Mouse (Mus musculus): ENCODE data around the gene Fam166a. TPM values are rescaled to one million over a fixed set of nuclear protein-coding genes. Genes with fewer than 3 reads are reported as not detected.

The Fam166a gene
- total and polyA plus RNA-seq, 2 experiments from 2014 or later: not detected

GRCm38 (mm10) chr2:25180973-25181890 is 37.3 kb upstream of the Fam166a start:
- peaks cover 37% of the 10 kb centered on the region for H3K4me1 ChIP-seq (ENCODE audit: control insufficient read depth, insufficient read depth)
- WGBS: under 1% methylated on average over 96 of the region's 100 CpGs
- no peak for DNase-seq (ENCODE audit: low spot score)

GRCm38 (mm10) chr2:25181891-25182397 is 36.6 kb upstream of the Fam166a start:
- Histone ChIP-seq H3K9ac (replicated peaks; ENCODE audit: low read depth, low read length) (peak overlapping the region; percentile 62), H3K36me3 (replicated peaks; ENCODE audit: control insufficient read depth, insufficient read depth, low read length) (no peaks in the 10 kb centered on the region), H3K27me3 (ENCODE audit: control insufficient read depth, insufficient read depth, low read length) (0 out of 2 replicates have a peak, but pooled peaks cover 6% of the 10 kb centered on the region), H3K9me3 (replicated peaks; ENCODE audit: control insufficient read depth, low read length) (no peaks in the 10 kb centered on the region), H3K4me1 (ENCODE audit: control insufficient read depth, insufficient read depth) (peaks cover 30% of the 10 kb centered on the region), H3K4me2 (ENCODE audit: low read depth, low read length) (peak overlapping the region; percentile 82), H3K27ac (ENCODE audit: low read depth) (peak overlapping the region; percentile 86), H3K4me3 (ENCODE audit: low read depth, low read length) (peak overlapping the region; percentile 62)
- ATAC-seq (ENCODE audit: insufficient read depth, low read depth) (no peak), DNase-seq (ENCODE audit: low spot score) (no peak)
- no peak for TF ChIP-seq CTCF (IDR thresholded peaks at IDR 0.05; ENCODE audit: low read depth)
- TF ChIP-seq EP300 (IDR thresholded peaks at IDR 0.05; ENCODE audit: low read depth): no peak
- 1% methylated on average over 17 of the region's 17 CpGs for WGBS

More at GRCm38 (mm10) chr2:25180973-25181890, 37.3 kb upstream of the Fam166a start:
- Histone ChIP-seq H3K9ac (replicated peaks; ENCODE audit: low read depth, low read length) (peak overlapping the region; percentile 62), H3K27me3 (ENCODE audit: control insufficient read depth, insufficient read depth, low read length) (0 out of 2 replicates have a peak, but pooled peaks cover 6% of the 10 kb centered on the region), H3K36me3 (replicated peaks; ENCODE audit: control insufficient read depth, insufficient read depth, low read length) (no peaks in the 10 kb centered on the region), H3K4me2 (ENCODE audit: low read depth, low read length) (peak overlapping the region; percentile 82), H3K9me3 (replicated peaks; ENCODE audit: control insufficient read depth, low read length) (no peaks in the 10 kb centered on the region), H3K27ac (ENCODE audit: low read depth) (peak overlapping the region; percentile 86), H3K4me3 (ENCODE audit: low read depth, low read length) (peak overlapping the region; percentile 62)
- ATAC-seq (ENCODE audit: insufficient read depth, low read depth): peak; percentile 37
- TF ChIP-seq EP300 (IDR thresholded peaks at IDR 0.05; ENCODE audit: low read depth): no peak
- TF ChIP-seq CTCF (IDR thresholded peaks at IDR 0.05; ENCODE audit: low read depth): no peak

DNA sequence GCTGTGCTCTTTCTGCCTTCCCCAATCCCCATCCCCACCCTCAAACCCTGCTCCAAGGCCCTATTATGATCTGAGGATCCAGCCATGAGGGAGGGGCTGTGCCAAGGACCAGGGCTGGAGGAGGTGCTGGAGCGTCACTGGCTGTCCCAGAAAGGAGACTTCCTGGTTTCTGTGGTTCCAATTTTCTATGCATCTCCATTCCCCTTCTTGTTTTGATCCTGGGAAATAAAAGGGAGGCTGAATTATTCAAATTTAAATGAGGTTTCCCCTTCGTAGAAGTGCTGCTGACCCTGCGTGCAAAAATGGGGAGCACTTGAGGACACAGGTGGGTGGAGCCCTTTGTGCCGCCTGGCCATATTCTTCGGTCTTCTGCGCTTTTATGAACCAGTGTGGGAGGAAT is 35.9 kb upstream of the Fam166a start:
- no peaks in the 10 kb centered on the region for H3K36me3 ChIP-seq (replicated peaks; ENCODE audit: control insufficient read depth, insufficient read depth, low read length)
- ATAC-seq (ENCODE audit: insufficient read depth, low read depth) (no peak), DNase-seq (ENCODE audit: low spot score) (no peak)
- H3K27ac ChIP-seq (ENCODE audit: low read depth): no peak overlapping the region
- H3K9me3 ChIP-seq (replicated peaks; ENCODE audit: control insufficient read depth, low read length): no peaks in the 10 kb centered on the region
- H3K9ac ChIP-seq (replicated peaks; ENCODE audit: low read depth, low read length): peak overlapping the region; percentile 31; the same call in 1 of the 2 replicates
- peaks cover 24% of the 10 kb centered on the region for H3K4me1 ChIP-seq (ENCODE audit: control insufficient read depth, insufficient read depth)
- H3K4me3 ChIP-seq (ENCODE audit: low read depth, low read length): peak overlapping the region; percentile 62
- 0 out of 2 replicates have a peak, but pooled peaks cover 6% of the 10 kb centered on the region for H3K27me3 ChIP-seq (ENCODE audit: control insufficient read depth, insufficient read depth, low read length)
- WGBS: 25% methylated on average over 6 of the region's 6 CpGs
- H3K4me2 ChIP-seq (ENCODE audit: low read depth, low read length): peak overlapping the region; percentile 82
- no peak for TF ChIP-seq CTCF (IDR thresholded peaks at IDR 0.05; ENCODE audit: low read depth)
- no peak for TF ChIP-seq EP300 (IDR thresholded peaks at IDR 0.05; ENCODE audit: low read depth)

- no peak for TF ChIP-seq EP300 (IDR thresholded peaks at IDR 0.05; ENCODE audit: low read depth)
- TF ChIP-seq CTCF (IDR thresholded peaks at IDR 0.05; ENCODE audit: low read depth): no peak
- Histone ChIP-seq H3K4me3 (ENCODE audit: low read depth, low read length) (peak overlapping the region; percentile 62), H3K27ac (ENCODE audit: low read depth) (no peak overlapping the region), H3K27me3 (ENCODE audit: control insufficient read depth, insufficient read depth, low read length) (0 out of 2 replicates have a peak, but pooled peaks cover 6% of the 10 kb centered on the region), H3K4me2 (ENCODE audit: low read depth, low read length) (peak overlapping the region; percentile 82), H3K9ac (replicated peaks; ENCODE audit: low read depth, low read length) (no peak overlapping the region), H3K36me3 (replicated peaks; ENCODE audit: control insufficient read depth, insufficient read depth, low read length) (no peaks in the 10 kb centered on the region), H3K4me1 (ENCODE audit: control insufficient read depth, insufficient read depth) (peaks cover 17% of the 10 kb centered on the region), H3K9me3 (replicated peaks; ENCODE audit: control insufficient read depth, low read length) (no peaks in the 10 kb centered on the region)
- DNase-seq (ENCODE audit: low spot score) (no peak), ATAC-seq (ENCODE audit: insufficient read depth, low read depth) (no peak)
- 69% methylated on average over 2 of the region's 2 CpGs for WGBS
These were observed 35.2 kb upstream of the Fam166a start for GRCm38 (mm10) chr2:25183336-25183735.

- Histone ChIP-seq H3K4me3 (ENCODE audit: low read depth, low read length) (no peak overlapping the region), H3K36me3 (replicated peaks; ENCODE audit: control insufficient read depth, insufficient read depth, low read length) (no peaks in the 10 kb centered on the region), H3K9ac (replicated peaks; ENCODE audit: low read depth, low read length) (no peak overlapping the region), H3K4me1 (ENCODE audit: control insufficient read depth, insufficient read depth) (peaks cover 11% of the 10 kb centered on the region), H3K27me3 (ENCODE audit: control insufficient read depth, insufficient read depth, low read length) (0 out of 2 replicates have a peak, but pooled peaks cover 6% of the 10 kb centered on the region), H3K27ac (ENCODE audit: low read depth) (no peak overlapping the region), H3K9me3 (replicated peaks; ENCODE audit: control insufficient read depth, low read length) (no peaks in the 10 kb centered on the region), H3K4me2 (ENCODE audit: low read depth, low read length) (no peak overlapping the region)
- ATAC-seq (ENCODE audit: insufficient read depth, low read depth) (no peak), DNase-seq (ENCODE audit: low spot score) (no peak)
- TF ChIP-seq CTCF (IDR thresholded peaks at IDR 0.05; ENCODE audit: low read depth) (no peak), EP300 (IDR thresholded peaks at IDR 0.05; ENCODE audit: low read depth) (no peak)
- WGBS: 92% methylated on average over 7 of the region's 7 CpGs
These were observed 34.0 kb upstream of the Fam166a start for GRCm38 (mm10) chr2:25184496-25184895.
